Mouse (Mus musculus) urinary bladder, postnatal 25 days (tissue): ENCODE data around the gene Gm10912.
A peak's percentile ranks its signal among the peaks of the same experiment; 100 is the strongest.
"Not testable (repeated sequence)": the region's sequence is repeated elsewhere in the genome, so short reads cannot be mapped to it uniquely, and the experiment has no call there.

Experiments used
- DNase-seq: peaks from one replicate; pipeline ENCODE4 v3.0.0; 2022; ENCODE audit warnings: low spot score

Gm10912 gene

GRCm38 (mm10) chr2:104065526-104065925 lies at the start of gene Gm10912:
TSS of gene Gm10912 (plus strand) at chr2:104065826.
- DNase-seq = not testable (repeated sequence)

- no peak for DNase-seq
These were observed 42.5 kb upstream of the Gm10912 start for GRCm38 (mm10) chr2:104023096-104023495.

GRCm38 (mm10) chr2:104024656-104025055 lies 41.0 kb upstream of the Gm10912 start:
- no peak for DNase-seq

- DNase-seq = peak; percentile 66
These were observed 38.0 kb upstream of the Gm10912 start, which contains the start of gene Fbxo3 for GRCm38 (mm10) chr2:104027458-104028138. TSS of gene Fbxo3 (plus strand) at chr2:104027721.

GRCm38 (mm10) chr2:104028139-104028723 lies 37.4 kb upstream of the Gm10912 start, which contains the start of gene 4931422A03Rik:
TSS of gene 4931422A03Rik (minus strand) at chr2:104028361.
- DNase-seq = no peak

GRCm38 (mm10) chr2:104029074-104029473 lies 36.6 kb upstream of the Gm10912 start:
- no peak for DNase-seq

GRCm38 (mm10) chr2:104030381-104030780 lies 35.2 kb upstream of the Gm10912 start:
- no peak for DNase-seq

- DNase-seq = no peak
These were observed 33.6 kb upstream of the Gm10912 start for GRCm38 (mm10) chr2:104032056-104032455.

- DNase-seq = peak; percentile 49
These were observed 30.7 kb upstream of the Gm10912 start for GRCm38 (mm10) chr2:104034832-104035472.

- no peak for DNase-seq
These were observed 30.0 kb upstream of the Gm10912 start for GRCm38 (mm10) chr2:104035595-104035994.

GRCm38 (mm10) chr2:104036316-104036715 lies 29.3 kb upstream of the Gm10912 start:
- DNase-seq = no peak

GRCm38 (mm10) chr2:104038236-104038635 lies 27.4 kb upstream of the Gm10912 start:
- no peak for DNase-seq

GRCm38 (mm10) chr2:104041632-104042031 lies 24.0 kb upstream of the Gm10912 start:
- no peak for DNase-seq

- DNase-seq = no peak
These were observed 22.9 kb upstream of the Gm10912 start for GRCm38 (mm10) chr2:104042766-104043165.

GRCm38 (mm10) chr2:104043624-104044478 lies 21.8 kb upstream of the Gm10912 start:
- DNase-seq = no peak

- no peak for DNase-seq
These were observed 21.0 kb upstream of the Gm10912 start for GRCm38 (mm10) chr2:104044479-104045080.

- DNase-seq = no peak
These were observed 7.2 kb upstream of the Gm10912 start for GRCm38 (mm10) chr2:104058381-104058780.

- DNase-seq = no peak
These were observed 6.7 kb upstream of the Gm10912 start for GRCm38 (mm10) chr2:104058954-104059353.

- DNase-seq = no peak
These were observed 5.8 kb upstream of the Gm10912 start for GRCm38 (mm10) chr2:104059786-104060185.

GRCm38 (mm10) chr2:104060996-104061395 lies 4.6 kb upstream of the Gm10912 start:
- no peak for DNase-seq

GRCm38 (mm10) chr2:104062665-104063064 lies 3.0 kb upstream of the Gm10912 start:
- DNase-seq = no peak

- DNase-seq = no peak
These were observed 1.5 kb upstream of the Gm10912 start for GRCm38 (mm10) chr2:104064152-104064551.
